Mouse (Mus musculus) left cerebral cortex, postnatal 25 days (tissue): ENCODE measurements around the gene Frmd8. TPM values are rescaled to one million over a fixed set of nuclear protein-coding genes. Genes with fewer than 3 reads are reported as not detected.

ENCODE experiments used
- DNase-seq, 2 experiments: peaks; one replicate each; pipeline ENCODE4 v3.0.0; 2022; ENCODE audit warnings: low spot score in 2 of 2, mixed read lengths in 1 of 2
- intact Hi-C: fragments of 180-260 bp; cut with DNase I; formaldehyde crosslinking; loops from one replicate; pipeline ENCODE4 v1.15.1; 2025
- total RNA-seq, 2 experiments: library from RNA; stranded (reverse); gene quantifications; 2 replicates each; pipeline ENCODE4 v1.2.3; 2021

The Frmd8 gene
- total RNA-seq, 2 experiments from 2014 or later, result 9.5 to 14.6 TPM

GRCm38 (mm10) chr19:5830776-5831175, 44.3 kb downstream of the Frmd8 start:
- intact Hi-C loops, result no loop called here
- DNase-seq, result no peak

GRCm38 (mm10) chr19:5829958-5830615, 45.0 kb downstream of the Frmd8 start:
- intact Hi-C loops, result no loop called here
- no peak for DNase-seq

GRCm38 (mm10) chr19:5828905-5829304, 46.2 kb downstream of the Frmd8 start:
- intact Hi-C loops, result no loop called here
- DNase-seq, result no peak

GRCm38 (mm10) chr19:5828155-5828554, 46.9 kb downstream of the Frmd8 start:
- intact Hi-C loops, result no loop called here
- no peak for DNase-seq

- no peak for DNase-seq
- intact Hi-C loops, result no loop called here
Measured at GRCm38 (mm10) chr19:5827456-5828154, 47.5 kb downstream of the Frmd8 start.

- no peak for DNase-seq
- intact Hi-C loops, result no loop called here
Measured at GRCm38 (mm10) chr19:5827044-5827443, 48.0 kb downstream of the Frmd8 start.

- intact Hi-C loops, result no loop called here
- DNase-seq, result no peak
Measured at GRCm38 (mm10) chr19:5826731-5827002, 48.4 kb downstream of the Frmd8 start.

GRCm38 (mm10) chr19:5825901-5826730, 49.0 kb downstream of the Frmd8 start:
- intact Hi-C loops, result no loop called here

GRCm38 (mm10) chr19:5824826-5825617, 50.1 kb downstream of the Frmd8 start:
- no peak for DNase-seq
- intact Hi-C loops, result no loop called here

More at GRCm38 (mm10) chr19:5825901-5826730, 49.0 kb downstream of the Frmd8 start:
- DNase-seq, result no peak

GRCm38 (mm10) chr19:5824043-5824825, 50.8 kb downstream of the Frmd8 start:
- intact Hi-C loops, result no loop called here
- no peak for DNase-seq

GRCm38 (mm10) chr19:5823266-5823839, 51.7 kb downstream of the Frmd8 start:
- DNase-seq, result peak in 1 of 2 experiments; percentile 71
- intact Hi-C loops, result no loop called here

GRCm38 (mm10) chr19:5822834-5823205, 52.3 kb downstream of the Frmd8 start:
- no peak for DNase-seq
- intact Hi-C loops, result loop anchor here (1.0 kb wide), 1 partner anchor 23 kb away; no protein-coding TSS in a partner anchor

- intact Hi-C loops, result loop anchor here (1.0 kb wide), 1 partner anchor 24 kb away; no protein-coding TSS in a partner anchor
- DNase-seq, result peak; percentile 76 to 96
Measured at GRCm38 (mm10) chr19:5822174-5822833, 52.8 kb downstream of the Frmd8 start.

GRCm38 (mm10) chr19:5821847-5822173, 53.3 kb downstream of the Frmd8 start:
- no peak for DNase-seq
- intact Hi-C loops, result loop anchor here (1.0 kb wide), 1 partner anchor 24 kb away; no protein-coding TSS in a partner anchor

GRCm38 (mm10) chr19:5819549-5819948, 55.5 kb downstream of the Frmd8 start:
- no peak for DNase-seq
- intact Hi-C loops, result loop anchor here (2.0 kb wide), 1 partner anchor 17 kb away; no protein-coding TSS in a partner anchor

GRCm38 (mm10) chr19:5818590-5818977, 56.5 kb downstream of the Frmd8 start:
- no peak for DNase-seq
- intact Hi-C loops, result loop anchor here (2.0 kb wide), 1 partner anchor 16 kb away; no protein-coding TSS in a partner anchor

GRCm38 (mm10) chr19:5817703-5818589, 57.1 kb downstream of the Frmd8 start:
- intact Hi-C loops, result loop anchor here (2.0 kb wide), 1 partner anchor 15 kb away; no protein-coding TSS in a partner anchor
- peak; percentile 82 to 96 for DNase-seq
